Mouse (Mus musculus): Measurements from ENCODE around the gene Ropn1l. TPM values are rescaled to one million over a fixed set of nuclear protein-coding genes. Genes with fewer than 3 reads are reported as not detected.
A peak's percentile ranks its signal among the peaks of the same experiment; 100 is the strongest.

Gene Ropn1l
- total and polyA plus RNA-seq, 3 experiments, result 0.96 to 1.7 TPM; not detected in 1

- TF ChIP-seq USF2 (IDR thresholded peaks at IDR 0.05; ENCODE audit: borderline replicate concordance in 1 of 2, insufficient read depth in 1 of 2, low read depth in 1 of 2, low read length in 2 of 2), result peak; percentile 41 to 74; a peak in 2 of 4 replicates
- TF ChIP-seq GABPA (IDR thresholded peaks at IDR 0.05; ENCODE audit: low read depth, low read length), result no peak
- peak; percentile 93 to 98 for TF ChIP-seq EP300 (IDR thresholded peaks at IDR 0.05; ENCODE audit: low read depth in 1 of 2, low read length in 2 of 2)
- TF ChIP-seq USF1 (IDR thresholded peaks at IDR 0.05; ENCODE audit: low read depth, low read length), result peak; percentile 96
- no peak; the same call in 1 of the 2 replicates for TF ChIP-seq MAFK (IDR thresholded peaks at IDR 0.05; ENCODE audit: borderline replicate concordance, low read depth, low read length)
Observed at GRCm38 (mm10) chr15:31417796-31418685, 35.5 kb downstream of the Ropn1l start (continued).

DNA sequence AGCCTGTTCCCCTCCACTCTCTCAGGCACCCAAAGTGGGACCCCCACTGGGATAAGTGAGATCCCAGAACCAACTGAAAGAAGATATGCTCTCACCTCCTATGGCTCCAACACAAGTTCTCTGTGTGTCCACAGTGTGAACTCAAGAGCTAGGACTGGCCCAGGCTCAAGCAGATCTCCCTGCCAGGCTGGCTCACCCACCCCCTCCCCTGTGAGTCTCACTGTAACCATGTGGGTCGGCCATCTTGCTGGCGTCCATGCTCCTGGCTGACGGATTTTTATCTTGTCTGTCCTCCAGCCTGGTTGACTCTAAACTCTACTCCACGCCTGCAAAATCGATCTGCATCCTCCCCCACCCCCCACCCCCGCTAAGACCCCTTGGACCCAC lies 36.1 kb downstream of the Ropn1l start:
- no peaks in the 10 kb centered on the region for H3K9me3 ChIP-seq (replicated peaks; ENCODE audit: insufficient read depth, low read length)
- no peaks in the 10 kb centered on the region for H3K27me3 ChIP-seq (ENCODE audit: control insufficient read depth in 1 of 2, insufficient read depth in 2 of 2, low read length in 2 of 2)
- peaks cover 0 to 38% of the 10 kb centered on the region in 2 experiments; a peak in 2 of 4 replicates for H3K36me3 ChIP-seq (ENCODE audit: control insufficient read depth in 1 of 2, insufficient read depth in 2 of 2, low read length in 2 of 2)
- peak overlapping the region; percentile 78 for H3K9ac ChIP-seq (ENCODE audit: control insufficient read depth, low read depth, low read length, poor library complexity, severe bottlenecking)
- H3K27ac ChIP-seq (ENCODE audit: control insufficient read depth, low read depth, low read length), result peak overlapping the region; percentile 98
- peak overlapping the region; percentile 64 to 80 for H3K4me3 ChIP-seq (ENCODE audit: control insufficient read depth in 1 of 2, insufficient read depth in 1 of 2, low read depth in 2 of 2, low read length in 2 of 2)
- TF ChIP-seq RCOR1 (IDR thresholded peaks at IDR 0.05; ENCODE audit: low read depth, low read length) (no peak), CHD2 (IDR thresholded peaks at IDR 0.05; ENCODE audit: low read length) (no peak), TCF12 (IDR thresholded peaks at IDR 0.05; ENCODE audit: low read depth, low read length) (peak; percentile 59), NELFE (IDR thresholded peaks at IDR 0.05; ENCODE audit: low read depth, low read length) (peak; percentile 19; the same call in 1 of the 2 replicates), ETS1 (IDR thresholded peaks at IDR 0.05; ENCODE audit: low read depth, low read length) (0 out of 2 replicates have a peak, but pooled peaks have one; percentile 2), GABPA (IDR thresholded peaks at IDR 0.05; ENCODE audit: low read depth, low read length) (no peak), BHLHE40 (IDR thresholded peaks at IDR 0.05; ENCODE audit: borderline replicate concordance, low read depth, low read length) (no peak), POLR2AphosphoS5 (IDR thresholded peaks at IDR 0.05; ENCODE audit: borderline replicate concordance, low read depth, low read length) (no peak; the same call in 1 of the 2 replicates), POLR2A (IDR thresholded peaks at IDR 0.05; ENCODE audit: control insufficient read depth in 1 of 2, insufficient read depth in 1 of 2, low read depth in 1 of 2, low read length in 2 of 2, poor library complexity in 1 of 2) (0 out of 4 replicates have a peak, but pooled peaks of 1 of the 2 experiments have one; percentile 49), NRF1 (IDR thresholded peaks at IDR 0.05; ENCODE audit: insufficient read depth, low read depth, low read length, poor library complexity, severe bottlenecking) (no peak), HCFC1 (IDR thresholded peaks at IDR 0.05; ENCODE audit: low read depth, low read length) (no peak), MXI1 (IDR thresholded peaks at IDR 0.05; ENCODE audit: low read depth, low read length) (no peak; the same call in 1 of the 2 replicates), MAX (IDR thresholded peaks at IDR 0.05; ENCODE audit: low read length) (peak; percentile 88), SMC3 (IDR thresholded peaks at IDR 0.05; ENCODE audit: low read depth, low read length) (no peak), TAL1 (IDR thresholded peaks at IDR 0.05; ENCODE audit: low read length) (no peak), MYC (IDR thresholded peaks at IDR 0.05; ENCODE audit: low read depth, low read length) (peak; percentile 90), USF1 (IDR thresholded peaks at IDR 0.05; ENCODE audit: low read depth, low read length) (0 out of 2 replicates have a peak, but pooled peaks have one; percentile 31)
- DNase-seq (ENCODE audit: low read depth, low spot score), result peak; percentile 90
- peaks cover 26 to 39% of the 10 kb centered on the region in 2 experiments for H3K4me1 ChIP-seq (ENCODE audit: control insufficient read depth in 1 of 2, insufficient read depth in 2 of 2, low read length in 2 of 2)
- peaks cover 16% of the 10 kb centered on the region for H3K79me2 ChIP-seq (ENCODE audit: control insufficient read depth, insufficient read depth, low read length, poor library complexity)

Measured in MEL (cell line).